Mouse (Mus musculus): Measurements from ENCODE around the gene Tfcp2. TPM values are rescaled to one million over a fixed set of nuclear protein-coding genes. Genes with fewer than 3 reads are reported as not detected.
"Not testable (repeated sequence)": the region's sequence is repeated elsewhere in the genome, so short reads cannot be mapped to it uniquely, and the experiment has no call there.

Tfcp2 gene
- polyA plus RNA-seq, 1 experiment from 2014 or later: 36.9 TPM

DNA sequence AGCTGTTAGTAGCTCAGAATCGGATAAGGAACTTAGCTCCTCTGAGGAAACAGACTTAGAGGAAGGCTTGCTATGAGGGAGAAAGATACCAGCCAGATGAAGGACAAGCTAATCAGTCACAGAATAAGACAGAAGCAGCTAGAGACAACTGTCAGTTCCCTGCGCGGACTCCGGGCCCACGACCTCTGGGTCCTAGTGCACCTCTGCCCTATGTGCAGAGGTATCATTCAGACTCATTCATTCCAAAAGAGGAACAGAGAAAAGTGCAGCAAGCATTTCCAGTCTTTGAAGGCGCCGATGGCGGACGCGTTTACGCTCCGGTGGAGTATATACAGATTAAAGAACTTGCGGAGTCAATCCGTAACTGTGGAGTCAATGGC, 8.2 kb downstream of the Tfcp2 start:
- not testable (repeated sequence) for DNase-seq (ENCODE audit: low spot score); H3K27me3 ChIP-seq (ENCODE audit: insufficient read depth, poor library complexity, severe bottlenecking); H3K4me3 ChIP-seq; H3K4me1 ChIP-seq (replicated peaks); H3K27ac ChIP-seq
- WGBS: 98% methylated on average over 14 of the region's 14 CpGs
- Histone ChIP-seq H3K36me3 (peaks cover 86% of the 10 kb centered on the region), H3K9me3 (peaks cover 23% of the 10 kb centered on the region; the same call in 1 of the 2 replicates)

DNA sequence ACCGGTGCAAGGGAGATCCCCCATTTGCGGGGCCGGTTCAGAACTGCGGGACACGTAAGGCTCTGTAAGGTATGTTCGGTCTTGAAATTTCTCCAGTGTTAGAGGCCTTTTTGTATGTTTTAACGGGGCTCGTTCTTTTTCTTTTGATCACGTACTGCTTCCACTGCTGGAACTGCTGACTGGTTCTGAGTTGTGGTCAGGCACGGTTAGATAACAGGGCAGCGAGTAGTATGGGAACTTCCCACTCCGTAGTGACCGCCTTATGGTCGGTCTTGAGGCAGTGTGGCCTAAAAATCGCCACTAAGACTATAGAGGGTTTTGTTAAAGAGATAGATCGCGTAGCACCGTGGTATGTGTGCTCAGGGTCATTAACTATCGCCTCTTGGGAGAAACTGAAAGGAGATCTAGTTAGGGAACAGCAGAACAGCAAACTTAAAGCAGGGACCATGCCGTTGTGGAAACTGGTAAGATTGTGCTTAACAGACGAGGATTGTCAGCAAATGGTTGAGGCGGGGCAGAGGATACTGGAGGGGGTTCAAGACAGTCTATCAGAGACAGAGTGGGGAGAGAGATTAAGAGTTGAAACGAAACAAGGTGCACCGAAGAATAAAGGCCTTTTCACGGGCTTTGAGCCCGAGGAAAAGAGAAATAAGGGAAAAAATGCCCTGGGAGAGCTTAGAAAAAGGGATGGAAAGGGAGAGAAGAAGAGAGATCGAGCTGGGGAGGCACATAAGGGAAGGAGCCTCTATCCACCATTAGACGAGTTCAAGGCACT, 8.7 kb downstream of the Tfcp2 start:
- Histone ChIP-seq H3K36me3 (peaks cover 80% of the 10 kb centered on the region), H3K9me3 (peaks cover 23% of the 10 kb centered on the region; the same call in 1 of the 2 replicates)
- not testable (repeated sequence) for H3K4me3 ChIP-seq; H3K4me1 ChIP-seq (replicated peaks); DNase-seq (ENCODE audit: low spot score); H3K27ac ChIP-seq; H3K27me3 ChIP-seq (ENCODE audit: insufficient read depth, poor library complexity, severe bottlenecking)
- 96% methylated on average over 28 of the region's 28 CpGs for WGBS

DNA sequence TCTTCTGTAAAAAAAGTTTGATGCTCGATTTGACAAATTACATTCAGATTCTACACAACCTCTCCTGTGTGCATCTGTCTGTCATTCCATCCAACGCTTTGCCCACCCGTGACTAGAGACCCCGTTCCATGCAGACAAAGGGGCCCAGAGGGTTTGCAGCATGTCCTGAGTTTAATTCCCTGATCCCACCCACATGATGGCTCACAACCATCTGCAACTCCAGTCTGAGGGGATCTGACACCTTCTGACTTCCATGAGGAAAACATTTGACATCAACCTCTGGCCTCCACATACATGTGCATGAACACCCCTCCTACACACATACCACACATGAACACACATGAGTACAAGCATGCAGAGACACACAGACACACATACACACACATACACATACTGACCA, 10.4 kb downstream of the Tfcp2 start:
- no peaks in the 10 kb centered on the region for H3K4me1 ChIP-seq (replicated peaks)
- peaks cover 19% of the 10 kb centered on the region; the same call in 1 of the 2 replicates for H3K9me3 ChIP-seq
- H3K27me3 ChIP-seq (ENCODE audit: insufficient read depth, poor library complexity, severe bottlenecking): no peaks in the 10 kb centered on the region
- peaks cover 67% of the 10 kb centered on the region for H3K36me3 ChIP-seq
- no peak for DNase-seq (ENCODE audit: low spot score)
- 98% methylated on average over 4 of the region's 4 CpGs for WGBS
- no peak overlapping the region for H3K27ac ChIP-seq
- H3K4me3 ChIP-seq: no peak overlapping the region

DNA sequence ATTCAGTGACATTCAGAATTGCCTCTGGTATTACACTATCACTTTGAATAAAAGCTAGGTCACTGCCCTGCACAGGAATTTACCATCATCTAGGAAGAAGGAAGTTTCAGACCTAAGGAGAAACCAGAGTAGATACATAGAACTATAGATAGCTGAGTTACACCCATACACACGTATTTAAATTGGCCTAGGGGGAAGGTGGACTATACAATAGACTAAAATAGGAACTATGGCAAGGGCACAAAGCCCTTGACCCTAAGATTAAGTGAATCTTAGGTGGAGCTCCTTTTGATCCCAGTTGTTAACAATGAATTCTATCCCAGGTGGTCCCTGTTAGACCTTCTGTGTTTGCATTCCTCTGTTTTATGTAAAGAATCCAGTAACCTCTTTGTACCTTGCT, 10.8 kb downstream of the Tfcp2 start:
- H3K4me3 ChIP-seq; H3K27ac ChIP-seq; H3K4me1 ChIP-seq (replicated peaks); DNase-seq (ENCODE audit: low spot score); H3K27me3 ChIP-seq (ENCODE audit: insufficient read depth, poor library complexity, severe bottlenecking): not testable (repeated sequence)
- 86% methylated on average over 1 of the region's 1 CpGs for WGBS
- H3K9me3 ChIP-seq: peaks cover 17% of the 10 kb centered on the region; the same call in 1 of the 2 replicates
- peaks cover 66% of the 10 kb centered on the region for H3K36me3 ChIP-seq

DNA sequence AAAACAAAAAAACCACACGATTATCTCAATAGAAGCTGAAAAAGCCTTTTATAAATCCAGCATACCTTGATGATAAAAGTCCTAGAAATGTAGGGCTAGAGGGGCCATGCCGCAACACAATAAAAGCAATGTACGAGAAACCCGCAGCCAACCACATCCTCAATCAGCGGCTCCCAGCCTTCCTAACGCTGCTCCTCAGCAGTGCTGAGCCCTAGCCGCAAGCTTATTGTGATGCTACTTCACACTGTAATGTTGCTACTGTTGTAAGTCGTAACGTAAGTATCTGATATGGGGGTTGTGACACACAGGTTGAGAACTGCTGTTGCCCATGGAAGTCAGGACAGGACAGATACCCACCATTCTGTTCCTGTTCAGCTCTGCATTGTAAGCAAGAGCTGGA, 12.4 kb downstream of the Tfcp2 start:
- H3K4me3 ChIP-seq: no peak overlapping the region
- no peaks in the 10 kb centered on the region for H3K27me3 ChIP-seq (ENCODE audit: insufficient read depth, poor library complexity, severe bottlenecking)
- H3K9me3 ChIP-seq: peaks cover 9% of the 10 kb centered on the region
- no peaks in the 10 kb centered on the region for H3K4me1 ChIP-seq (replicated peaks)
- peaks cover 67% of the 10 kb centered on the region for H3K36me3 ChIP-seq
- no peak for DNase-seq (ENCODE audit: low spot score)
- whole genome bisulfite sequencing: 95% methylated on average over 9 of the region's 9 CpGs
- H3K27ac ChIP-seq: no peak overlapping the region

DNA sequence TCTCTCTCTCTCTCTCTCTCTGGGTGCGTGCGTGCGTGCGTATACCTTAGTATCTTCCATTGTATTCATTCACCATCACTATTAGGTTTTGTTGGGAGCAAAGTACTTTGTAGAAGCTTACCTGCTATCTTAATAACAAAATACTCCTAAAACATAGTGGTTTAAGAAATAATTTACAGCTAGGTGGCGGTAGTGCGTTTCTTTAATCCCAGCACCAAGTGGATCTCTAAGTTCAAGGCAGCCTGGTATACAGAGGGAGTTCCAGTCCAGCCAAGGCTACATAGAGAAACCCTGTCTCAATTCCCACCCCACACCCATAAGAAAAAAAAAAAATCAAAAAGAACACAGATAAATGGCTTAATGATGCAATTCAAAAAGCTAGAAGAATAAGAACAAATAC, 13.9 kb downstream of the Tfcp2 start:
- Histone ChIP-seq H3K4me3 (no peak overlapping the region), H3K27me3 (ENCODE audit: insufficient read depth, poor library complexity, severe bottlenecking) (no peaks in the 10 kb centered on the region), H3K9me3 (peaks cover 7% of the 10 kb centered on the region; the same call in 1 of the 2 replicates), H3K27ac (no peak overlapping the region), H3K4me1 (replicated peaks) (no peaks in the 10 kb centered on the region), H3K36me3 (peaks cover 66% of the 10 kb centered on the region)
- no peak for DNase-seq (ENCODE audit: low spot score)
- WGBS: 85% methylated on average over 6 of the region's 6 CpGs

DNA sequence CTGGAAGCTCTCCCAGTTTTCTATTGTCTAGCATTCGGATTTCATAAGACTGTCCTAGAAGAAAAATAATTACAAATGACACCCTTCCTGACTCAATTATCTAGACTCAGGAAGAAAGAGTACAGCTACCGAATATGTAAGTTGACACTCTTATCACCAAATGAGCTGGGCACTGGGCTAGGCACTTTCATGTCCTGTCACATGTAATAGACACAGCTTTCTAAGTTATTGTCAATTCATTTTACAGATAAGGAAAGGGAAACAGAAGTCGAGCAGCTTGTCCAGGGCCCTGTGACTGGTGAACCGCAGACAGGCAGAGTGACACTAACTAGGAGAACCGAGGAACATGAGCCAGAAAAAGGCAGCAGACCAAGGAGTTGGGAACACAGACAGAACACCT, 23.9 kb downstream of the Tfcp2 start:
- no peak for DNase-seq (ENCODE audit: low spot score)
- Histone ChIP-seq H3K36me3 (peaks cover 58% of the 10 kb centered on the region), H3K4me1 (replicated peaks) (no peaks in the 10 kb centered on the region), H3K27ac (no peak overlapping the region), H3K27me3 (ENCODE audit: insufficient read depth, poor library complexity, severe bottlenecking) (no peaks in the 10 kb centered on the region), H3K9me3 (no peaks in the 10 kb centered on the region), H3K4me3 (no peak overlapping the region)
- WGBS: 93% methylated on average over 5 of the region's 5 CpGs

DNA sequence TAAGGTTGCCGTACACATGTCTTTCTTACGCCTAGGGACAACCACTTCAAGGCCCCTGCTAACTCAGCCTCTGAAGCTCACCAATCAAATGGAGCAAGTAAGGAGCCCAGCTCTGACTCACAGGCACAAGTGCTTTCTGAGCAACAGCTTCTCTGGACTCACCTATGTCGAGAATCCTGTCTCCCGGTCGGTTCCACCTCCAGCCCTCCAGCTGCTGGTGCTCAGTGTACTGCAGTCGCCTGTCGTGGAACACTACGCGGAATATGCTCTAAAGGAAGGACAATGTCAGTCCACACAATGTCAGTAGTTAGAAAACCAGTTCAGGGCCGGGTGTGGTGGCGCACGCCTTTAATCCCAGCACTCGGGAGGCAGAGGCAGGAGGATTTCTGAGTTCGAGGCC, 26.4 kb downstream of the Tfcp2 start:
- Histone ChIP-seq H3K36me3 (peaks cover 67% of the 10 kb centered on the region), H3K27ac (no peak overlapping the region), H3K4me3 (no peak overlapping the region), H3K9me3 (no peaks in the 10 kb centered on the region), H3K4me1 (replicated peaks) (no peaks in the 10 kb centered on the region), H3K27me3 (ENCODE audit: insufficient read depth, poor library complexity, severe bottlenecking) (no peaks in the 10 kb centered on the region)
- no peak for DNase-seq (ENCODE audit: low spot score)
- 93% methylated on average over 14 of the region's 14 CpGs for WGBS

DNA sequence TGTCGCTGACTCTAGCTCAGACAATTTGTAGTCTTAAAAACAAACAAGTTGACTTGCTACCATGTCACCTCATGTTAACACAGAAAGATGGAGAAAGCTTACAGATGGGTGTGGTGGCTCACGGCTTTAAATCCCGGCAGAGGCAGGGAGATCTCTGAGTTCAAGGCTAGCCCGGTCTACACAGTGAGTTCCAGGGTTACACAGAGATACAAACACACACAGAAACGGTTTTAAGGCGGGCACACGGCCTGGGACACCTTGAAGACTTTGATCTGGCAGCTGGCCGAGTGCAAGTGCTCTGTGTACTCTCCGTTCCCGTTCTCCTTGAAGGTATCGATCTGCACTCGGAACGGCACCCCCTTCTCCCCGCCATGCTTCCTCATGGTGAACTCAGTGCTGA, 31.5 kb downstream of the Tfcp2 start:
- Histone ChIP-seq H3K36me3 (peaks cover 87% of the 10 kb centered on the region), H3K4me1 (replicated peaks) (no peaks in the 10 kb centered on the region), H3K4me3 (no peak overlapping the region), H3K9me3 (no peaks in the 10 kb centered on the region), H3K27me3 (ENCODE audit: insufficient read depth, poor library complexity, severe bottlenecking) (no peaks in the 10 kb centered on the region), H3K27ac (no peak overlapping the region)
- DNase-seq (ENCODE audit: low spot score): no peak
- WGBS: 92% methylated on average over 14 of the region's 14 CpGs

DNA sequence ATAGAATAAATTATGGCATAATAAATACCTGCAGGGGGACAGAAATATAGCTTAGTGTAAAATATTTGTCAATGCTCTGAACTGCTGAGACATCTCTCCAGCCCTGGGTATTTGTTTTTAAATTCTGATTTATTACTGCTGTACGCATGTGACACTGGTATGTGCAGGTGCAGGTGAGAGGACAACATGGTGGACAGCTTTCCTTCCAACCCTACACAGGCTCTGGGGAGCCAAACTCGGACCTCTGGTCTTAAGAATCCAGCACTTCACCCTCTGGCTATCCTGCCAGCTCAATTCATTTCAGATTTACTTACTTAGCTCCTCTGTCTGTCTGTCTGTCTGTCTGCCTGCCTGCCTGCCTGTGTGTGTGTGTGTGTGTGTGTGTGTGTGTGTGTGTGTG, 36.7 kb downstream of the Tfcp2 start:
- Histone ChIP-seq H3K9me3 (no peaks in the 10 kb centered on the region), H3K4me3 (no peak overlapping the region), H3K27me3 (ENCODE audit: insufficient read depth, poor library complexity, severe bottlenecking) (no peaks in the 10 kb centered on the region), H3K27ac (no peak overlapping the region), H3K36me3 (peaks cover 91% of the 10 kb centered on the region), H3K4me1 (replicated peaks) (no peaks in the 10 kb centered on the region)
- no peak for DNase-seq (ENCODE audit: low spot score)
- WGBS: 83% methylated on average over 2 of the region's 2 CpGs

DNA sequence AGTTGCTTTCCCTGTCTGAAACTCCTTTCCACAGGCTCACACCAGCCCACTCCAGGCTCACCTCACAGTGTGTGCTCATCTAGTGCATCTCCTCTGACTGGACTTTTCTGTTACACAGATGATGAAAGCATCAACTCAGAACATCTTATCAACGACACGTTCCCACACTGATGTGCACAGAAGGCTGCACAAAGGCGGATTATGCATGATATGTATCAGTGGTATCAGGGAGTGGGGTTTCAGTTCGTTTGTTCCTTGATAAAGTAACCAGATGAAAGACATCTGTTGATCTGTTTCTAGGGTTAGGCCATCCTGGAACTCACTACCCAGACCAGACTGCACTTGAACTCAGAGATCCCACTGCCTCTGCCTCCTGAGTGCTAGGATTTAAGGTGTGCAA, 38.4 kb downstream of the Tfcp2 start:
- Histone ChIP-seq H3K27ac (no peak overlapping the region), H3K27me3 (ENCODE audit: insufficient read depth, poor library complexity, severe bottlenecking) (no peaks in the 10 kb centered on the region), H3K9me3 (no peaks in the 10 kb centered on the region), H3K4me3 (no peak overlapping the region), H3K4me1 (replicated peaks) (no peaks in the 10 kb centered on the region), H3K36me3 (peaks cover 91% of the 10 kb centered on the region)
- DNase-seq (ENCODE audit: low spot score): no peak
- 89% methylated on average over 4 of the region's 4 CpGs for WGBS

DNA sequence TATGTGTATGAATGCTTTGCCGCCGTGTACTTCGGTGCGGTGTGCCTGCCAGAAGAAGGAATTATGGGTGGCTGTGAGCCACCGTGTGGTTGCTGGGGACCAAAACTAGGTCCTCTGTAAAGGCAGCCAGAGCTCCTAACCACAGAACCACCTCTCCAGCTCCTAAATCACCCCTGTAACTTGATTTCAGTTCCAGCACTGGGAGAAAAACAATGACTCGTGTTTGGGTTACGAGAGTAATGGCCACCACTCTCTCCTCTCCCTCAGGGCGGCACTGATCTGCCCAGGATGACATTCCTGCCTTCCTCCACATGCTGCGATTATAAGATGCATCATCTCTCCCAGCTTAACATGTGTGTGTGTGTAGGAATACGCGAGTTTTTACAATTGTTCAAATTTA, 41.7 kb downstream of the Tfcp2 start:
- DNase-seq (ENCODE audit: low spot score): no peak
- Histone ChIP-seq H3K9me3 (no peaks in the 10 kb centered on the region), H3K4me3 (no peak overlapping the region), H3K36me3 (peaks cover 96% of the 10 kb centered on the region), H3K27ac (no peak overlapping the region), H3K4me1 (replicated peaks) (no peaks in the 10 kb centered on the region), H3K27me3 (ENCODE audit: insufficient read depth, poor library complexity, severe bottlenecking) (no peaks in the 10 kb centered on the region)
- WGBS: 94% methylated on average over 11 of the region's 11 CpGs

DNA sequence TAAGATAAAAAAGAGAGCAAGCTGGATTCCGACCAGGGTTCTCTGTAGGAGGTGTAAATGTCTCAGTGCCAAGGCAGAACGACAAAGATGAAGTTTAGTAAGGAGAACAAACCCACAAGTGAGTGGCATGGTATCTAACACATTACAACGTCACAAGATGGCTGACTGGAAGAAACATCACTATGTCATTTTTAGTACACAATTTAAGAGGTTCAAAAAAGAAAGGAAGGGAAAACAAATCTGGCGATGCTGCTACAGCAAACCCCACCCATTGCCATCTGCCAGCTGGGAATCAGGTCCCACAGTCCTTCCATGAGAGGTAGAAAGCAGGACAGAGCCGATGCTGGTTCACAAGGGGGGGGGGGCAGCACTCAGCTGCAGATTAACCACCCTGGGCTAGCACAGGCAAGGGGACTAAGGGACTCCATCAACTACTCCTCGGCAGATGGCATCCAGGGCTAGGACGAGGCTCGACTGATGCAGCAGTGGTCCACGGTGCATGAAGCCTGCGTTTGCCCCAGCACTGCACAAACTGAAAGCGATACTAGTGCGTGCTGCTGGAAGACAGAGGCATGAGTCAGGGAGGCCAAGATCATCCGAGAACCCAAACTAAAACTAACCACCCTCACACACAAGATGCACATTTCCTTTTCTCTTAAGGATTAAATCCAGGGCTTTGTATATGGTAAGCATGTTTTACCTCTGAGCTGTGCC, 43.2 kb downstream of the Tfcp2 start:
- Histone ChIP-seq H3K4me1 (replicated peaks) (no peaks in the 10 kb centered on the region), H3K27me3 (ENCODE audit: insufficient read depth, poor library complexity, severe bottlenecking) (no peaks in the 10 kb centered on the region), H3K36me3 (peaks cover 98% of the 10 kb centered on the region), H3K4me3 (no peak overlapping the region), H3K9me3 (no peaks in the 10 kb centered on the region), H3K27ac (no peak overlapping the region)
- 92% methylated on average over 13 of the region's 13 CpGs for WGBS
- DNase-seq (ENCODE audit: low spot score): no peak

Measured in hindbrain, embryonic 10.5 days (tissue).